Mouse (Mus musculus) olfactory bulb, adult 2 months (tissue): ENCODE measurements around the gene Mrps25. TPM values are rescaled to one million over a fixed set of nuclear protein-coding genes. Genes with fewer than 3 reads are reported as not detected.

Experiments used
- H3K27ac ChIP-seq: fragments of 200-500 bp; 2 replicates; pipeline ENCODE4 v1.5.1; 2012; ENCODE audit warnings: low read depth, low read length; ENCODE audit not compliant: insufficient read depth
- H3K4me1 ChIP-seq: fragments of 200-500 bp; 2 replicates; pipeline ENCODE4 v1.6.1; 2012; ENCODE audit warnings: low read length; ENCODE audit not compliant: control insufficient read depth, insufficient read depth
- H3K4me3 ChIP-seq: fragments of 200-500 bp; 2 replicates; pipeline ENCODE4 v1.5.1; 2012; ENCODE audit warnings: mild to moderate bottlenecking, low read depth, low read length, moderate library complexity; ENCODE audit not compliant: insufficient read depth
- CTCF ChIP-seq: fragments of 200-500 bp; IDR thresholded peaks from 2 replicates; pipeline ENCODE4 v1.5.1; 2012; ENCODE audit warnings: low read depth, mild to moderate bottlenecking, low read length, moderate library complexity; ENCODE audit not compliant: insufficient read depth
- POLR2A ChIP-seq: fragments of 200-500 bp; IDR thresholded peaks from 2 replicates; pipeline ENCODE4 v1.6.1; 2012; ENCODE audit warnings: mild to moderate bottlenecking, low read depth, low read length, moderate library complexity; ENCODE audit not compliant: insufficient read depth
- WGBS: fragments of 180-500 bp; shearing (Covaris S2); methylation state at CpG from one replicate; pipeline ENCODE4 v1.1.7; 2018; 5-methylcytosine and 5-hydroxymethylcytosine counted together
- polyA plus RNA-seq: library from polyadenylated mRNA; stranded (reverse); fragments of >200 nt; gene quantifications from 2 replicates; pipeline ENCODE4 v1.2.4, GENCODE M21; 2012; ENCODE audit warnings: low replicate concordance; ENCODE audit not compliant: missing spikeins, insufficient read depth, insufficient read length

The Mrps25 gene
- polyA plus RNA-seq, 1 experiment, result not detected

GRCm38 (mm10) chr6:92214055-92214772 lies 30.4 kb upstream of the Mrps25 start:
- under 1% methylated on average over 43 of the region's 48 CpGs for WGBS
- TF ChIP-seq CTCF (no peak), POLR2A (no peak)
- Histone ChIP-seq H3K4me1 (peaks cover 5% of the 10 kb centered on the region; the same call in 1 of the 2 replicates), H3K4me3 (peak overlapping the region; percentile 63), H3K27ac (peak overlapping the region; percentile 40)

GRCm38 (mm10) chr6:92199414-92199813 lies 15.6 kb upstream of the Mrps25 start:
- Histone ChIP-seq H3K4me1 (no peaks in the 10 kb centered on the region), H3K4me3 (no peak overlapping the region), H3K27ac (no peak overlapping the region)
- TF ChIP-seq POLR2A (no peak), CTCF (no peak)
- 91% methylated on average over 8 of the region's 8 CpGs for WGBS

GRCm38 (mm10) chr6:92184178-92184577 lies 345 bp upstream of the Mrps25 start:
- H3K4me1 ChIP-seq, result peaks cover 9% of the 10 kb centered on the region
- TF ChIP-seq CTCF, result no peak
- no peak for TF ChIP-seq POLR2A
- H3K27ac ChIP-seq, result no peak overlapping the region; the same call in 1 of the 2 replicates
- WGBS, result 1% methylated on average over 10 of the region's 10 CpGs
- peak overlapping the region; percentile 62 for H3K4me3 ChIP-seq

- WGBS, result 98% methylated on average over 1 of the region's 1 CpGs
- Histone ChIP-seq H3K4me1 (peaks cover 3% of the 10 kb centered on the region), H3K4me3 (no peak overlapping the region), H3K27ac (no peak overlapping the region)
- TF ChIP-seq CTCF (no peak), POLR2A (no peak)
Observed at GRCm38 (mm10) chr6:92176450-92176849, 7.4 kb downstream of the Mrps25 start.

GRCm38 (mm10) chr6:92162724-92163123 lies 21.1 kb downstream of the Mrps25 start:
- no peaks in the 10 kb centered on the region for H3K4me1 ChIP-seq
- no peak for TF ChIP-seq CTCF
- no peak overlapping the region for H3K27ac ChIP-seq
- 86% methylated on average over 1 of the region's 1 CpGs for WGBS
- H3K4me3 ChIP-seq, result no peak overlapping the region

- WGBS, result 94% methylated on average over 3 of the region's 3 CpGs
Observed at GRCm38 (mm10) chr6:92158801-92159200, 25.0 kb downstream of the Mrps25 start.

GRCm38 (mm10) chr6:92153774-92154173 lies 30.1 kb downstream of the Mrps25 start:
- no peak overlapping the region for H3K27ac ChIP-seq
- TF ChIP-seq CTCF (no peak), POLR2A (no peak)
- no peak overlapping the region for H3K4me3 ChIP-seq
- no peaks in the 10 kb centered on the region for H3K4me1 ChIP-seq
- WGBS, result 70% methylated on average over 1 of the region's 1 CpGs

More at GRCm38 (mm10) chr6:92158801-92159200, 25.0 kb downstream of the Mrps25 start:
- no peak for TF ChIP-seq CTCF
- no peak for TF ChIP-seq POLR2A
- no peak overlapping the region for H3K27ac ChIP-seq
- no peaks in the 10 kb centered on the region for H3K4me1 ChIP-seq
- no peak overlapping the region for H3K4me3 ChIP-seq

GRCm38 (mm10) chr6:92145881-92146280 lies 38.0 kb downstream of the Mrps25 start:
- H3K4me3 ChIP-seq, result no peak overlapping the region
- no peaks in the 10 kb centered on the region for H3K4me1 ChIP-seq
- H3K27ac ChIP-seq, result no peak overlapping the region
- 78% methylated on average over 4 of the region's 4 CpGs for WGBS
- no peak for TF ChIP-seq POLR2A
- no peak for TF ChIP-seq CTCF

- 66% methylated on average over 2 of the region's 2 CpGs for WGBS
- Histone ChIP-seq H3K4me1 (no peaks in the 10 kb centered on the region), H3K4me3 (no peak overlapping the region), H3K27ac (no peak overlapping the region)
- no peak for TF ChIP-seq CTCF
- TF ChIP-seq POLR2A, result no peak
Observed at GRCm38 (mm10) chr6:92136356-92136755, 47.5 kb downstream of the Mrps25 start.
